Mouse (Mus musculus): ENCODE measurements around the gene Cyb5rl.

Cyb5rl gene

GRCm38 (mm10) chr4:107066252-107067124, at the start of gene Cyb5rl, which contains the start of gene Mrpl37:
Gene Cyb5rl, plus strand, starts transcription at chr4:107066988.
Gene Mrpl37, minus strand, starts transcription at chr4:107066868.
- DNase-seq = peak; percentile 98

GRCm38 (mm10) chr4:107017257-107017656, 49.5 kb upstream of the Cyb5rl start:
- no peak for DNase-seq

GRCm38 (mm10) chr4:107018521-107018920, 48.3 kb upstream of the Cyb5rl start:
- DNase-seq = peak; percentile 15

GRCm38 (mm10) chr4:107019027-107019426, 47.8 kb upstream of the Cyb5rl start:
- DNase-seq = peak; percentile 36

- no peak for DNase-seq
These were observed 46.3 kb upstream of the Cyb5rl start for GRCm38 (mm10) chr4:107020287-107021000.

GRCm38 (mm10) chr4:107021464-107021863, 45.3 kb upstream of the Cyb5rl start:
- no peak for DNase-seq

- no peak for DNase-seq
These were observed 41.9 kb upstream of the Cyb5rl start for GRCm38 (mm10) chr4:107024899-107025298.

- no peak for DNase-seq
These were observed 41.4 kb upstream of the Cyb5rl start for GRCm38 (mm10) chr4:107025369-107025768.

GRCm38 (mm10) chr4:107026451-107026850, 40.3 kb upstream of the Cyb5rl start:
- peak; percentile 15 for DNase-seq

GRCm38 (mm10) chr4:107035689-107036088, 31.1 kb upstream of the Cyb5rl start:
- DNase-seq = no peak

GRCm38 (mm10) chr4:107036985-107037384, 29.8 kb upstream of the Cyb5rl start:
- no peak for DNase-seq

GRCm38 (mm10) chr4:107038303-107038702, 28.5 kb upstream of the Cyb5rl start:
- no peak for DNase-seq

GRCm38 (mm10) chr4:107039270-107039669, 27.5 kb upstream of the Cyb5rl start:
- no peak for DNase-seq

GRCm38 (mm10) chr4:107042304-107042703, 24.5 kb upstream of the Cyb5rl start:
- no peak for DNase-seq

GRCm38 (mm10) chr4:107045188-107045587, 21.6 kb upstream of the Cyb5rl start:
- no peak for DNase-seq

- peak; percentile 10 for DNase-seq
These were observed 19.0 kb upstream of the Cyb5rl start for GRCm38 (mm10) chr4:107047806-107048205.

- peak; percentile 54 for DNase-seq
These were observed 18.1 kb upstream of the Cyb5rl start for GRCm38 (mm10) chr4:107048568-107049162.

GRCm38 (mm10) chr4:107051889-107052288, 14.9 kb upstream of the Cyb5rl start:
- no peak for DNase-seq

- peak; percentile 24 for DNase-seq
These were observed 13.7 kb upstream of the Cyb5rl start for GRCm38 (mm10) chr4:107052962-107053553.

GRCm38 (mm10) chr4:107056088-107056487, 10.7 kb upstream of the Cyb5rl start:
- no peak for DNase-seq

GRCm38 (mm10) chr4:107058346-107058745, 8.4 kb upstream of the Cyb5rl start:
- DNase-seq = no peak

GRCm38 (mm10) chr4:107058781-107059180, 8.0 kb upstream of the Cyb5rl start:
- DNase-seq = peak; percentile 37

- DNase-seq = no peak
These were observed 5.2 kb upstream of the Cyb5rl start for GRCm38 (mm10) chr4:107061560-107061959.

Data from lung, postnatal 10 days (tissue).